Mouse (Mus musculus): Measurements from ENCODE around the gene Zfp455.
"Not testable (repeated sequence)": the region's sequence is repeated elsewhere in the genome, so short reads cannot be mapped to it uniquely, and the experiment has no call there.

The Zfp455 gene

GRCm38 (mm10) chr13:67194340-67194894 lies at the start of gene Zfp455:
Gene Zfp455 (plus strand): TSS chr13:67194506.
- peak; percentile 46 to 66 for DNase-seq

DNA sequence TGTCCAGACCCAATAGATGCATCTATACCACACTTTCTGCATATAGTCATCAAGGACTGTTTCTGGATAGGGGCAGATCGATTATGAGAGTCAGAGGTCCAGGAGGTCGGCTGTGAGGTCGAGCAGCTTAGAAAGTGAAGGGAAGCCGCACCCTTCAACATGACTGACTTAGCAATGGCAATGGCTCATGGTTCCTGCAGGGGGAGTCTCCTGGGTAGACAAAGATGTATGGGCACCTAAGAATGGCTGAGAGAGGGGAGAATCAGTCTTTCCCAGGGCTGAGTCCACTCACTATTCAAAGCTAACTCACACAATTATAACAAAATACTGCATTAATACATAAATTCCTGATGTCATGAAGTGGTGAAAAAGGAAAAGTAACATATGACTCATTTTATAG lies 28.2 kb upstream of the Zfp455 start:
- not testable (repeated sequence) for DNase-seq

DNA sequence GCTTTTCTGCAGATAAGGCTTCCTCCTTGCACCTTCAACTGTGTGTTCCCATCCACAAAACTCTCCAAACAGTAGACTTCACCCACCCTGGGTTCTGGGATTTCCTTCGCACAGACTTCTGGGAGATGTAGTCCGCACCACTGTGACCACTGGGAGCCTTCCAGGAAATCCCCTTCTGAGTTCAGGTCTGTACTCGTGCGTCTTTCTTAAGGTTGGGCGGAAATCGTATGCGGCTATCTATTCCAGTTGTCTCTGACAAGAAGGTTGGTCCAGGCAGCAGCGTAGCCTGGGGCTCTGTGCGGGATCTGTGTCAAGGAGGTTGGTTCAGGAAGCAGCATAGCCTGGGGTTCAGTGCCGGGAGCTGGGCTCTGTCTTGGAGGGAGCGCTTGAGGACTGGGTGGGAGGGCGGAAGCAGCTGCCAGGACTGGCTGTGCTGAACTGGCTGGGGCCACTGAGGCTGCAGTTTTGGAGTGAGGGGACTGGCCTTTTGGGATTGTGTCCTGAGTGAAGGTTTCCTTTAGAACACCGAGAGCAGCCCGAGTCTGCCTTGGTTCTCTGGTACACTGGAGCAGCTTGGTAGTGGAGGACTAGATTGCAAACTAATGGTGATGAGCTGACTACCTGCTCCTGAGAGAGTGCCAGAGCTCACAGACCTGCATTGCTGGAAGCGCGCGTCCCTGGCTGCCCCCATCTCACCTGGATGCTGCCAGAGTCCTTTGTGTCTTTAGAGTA lies 21.1 kb upstream of the Zfp455 start, which contains the start of gene Rsl1:
Rsl1 (plus strand) TSS at position 192 of the 732 bp plus-strand sequence.
- peak; percentile 56 to 70 for DNase-seq

DNA sequence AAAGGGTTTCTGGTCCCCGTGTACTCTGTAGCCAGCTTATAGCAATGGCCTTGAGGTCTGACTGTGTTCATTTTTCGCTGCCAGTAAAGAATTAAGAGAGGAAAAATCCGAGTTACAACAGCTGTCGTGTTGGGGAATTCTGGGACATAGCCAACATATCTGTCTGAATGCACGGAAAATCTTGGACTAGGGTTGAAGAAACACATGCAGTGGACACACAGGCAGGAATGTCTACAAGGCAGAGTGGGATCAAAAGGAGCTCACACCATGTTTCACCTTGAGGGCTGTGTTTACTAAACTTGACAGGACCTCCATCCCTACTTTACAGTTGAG lies 20.6 kb upstream of the Zfp455 start:
- no peak for DNase-seq

DNA sequence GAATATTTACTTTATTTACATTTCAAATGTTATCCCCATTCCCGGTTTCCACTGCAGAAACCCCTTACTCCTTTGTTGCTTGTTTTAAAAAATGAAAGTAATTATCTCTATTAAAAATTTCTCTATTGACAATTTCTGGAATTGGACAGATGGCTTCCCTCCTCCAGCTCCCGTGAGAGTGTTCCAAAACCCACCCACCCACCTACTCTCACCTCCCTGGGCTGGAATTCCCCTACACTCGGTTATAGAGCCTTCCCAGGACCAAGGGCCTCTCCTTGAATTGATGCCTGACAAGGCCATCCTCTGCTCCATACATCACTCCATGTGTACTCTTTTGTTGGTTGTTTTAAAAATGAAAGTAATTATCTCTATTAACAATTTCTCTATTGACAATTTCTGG lies 7.3 kb downstream of the Zfp455 start:
- DNase-seq, result no peak

DNA sequence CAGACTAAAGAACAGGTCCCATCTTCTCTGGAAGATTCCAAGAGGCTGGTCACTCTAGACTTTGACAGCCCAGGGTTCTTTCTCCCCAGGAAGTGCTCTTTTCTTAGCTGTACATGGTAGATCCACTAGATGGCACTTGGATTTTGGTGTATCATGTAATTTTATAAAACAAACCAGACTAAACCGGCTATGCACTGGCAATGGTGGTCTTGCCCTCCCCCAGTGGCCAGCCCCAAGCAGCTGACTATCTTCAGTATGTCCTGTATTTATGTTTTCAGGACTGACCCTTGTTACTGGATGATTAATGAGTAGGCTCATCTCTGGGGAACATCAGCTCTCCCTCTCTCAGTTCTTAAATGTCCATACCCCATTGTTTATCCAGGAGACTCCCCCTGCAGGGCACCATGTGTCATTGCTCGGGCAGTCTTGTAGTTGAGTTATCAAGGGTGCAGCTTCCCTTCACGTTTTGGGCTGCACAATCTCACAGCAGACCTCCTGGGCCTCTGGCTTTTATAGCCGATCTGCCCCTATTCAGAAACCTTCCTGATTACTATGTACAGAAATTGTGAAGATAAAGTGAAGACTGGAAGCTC lies 19.8 kb downstream of the Zfp455 start:
- no peak for DNase-seq
